Mouse (Mus musculus) ES-CJ7 (cell line): ENCODE measurements at regions not wholly inside any gene's neighbourhood (a gene's known extent, or its start where the extent isn't known, plus 50 kb on each side); places are given as distances from the start of the nearest gene placed in this dataset.
A peak's percentile ranks its signal among the peaks of the same experiment; 100 is the strongest.

ENCODE experiments used
- DNase-seq: peaks from one replicate; pipeline ENCODE4 v3.0.0; 2011; ENCODE audit warnings: low read depth, low spot score

GRCm38 (mm10) chr13:101505054-101505453 is 263.0 kb downstream of the Pik3r1 start:
- no peak for DNase-seq

- no peak for DNase-seq
These were observed 263.8 kb downstream of the Pik3r1 start for GRCm38 (mm10) chr13:101504241-101504640.

GRCm38 (mm10) chr13:101501845-101502284 is 266.2 kb downstream of the Pik3r1 start:
- DNase-seq: no peak

GRCm38 (mm10) chr13:101501061-101501460 is 267.0 kb downstream of the Pik3r1 start:
- no peak for DNase-seq

- DNase-seq: peak; percentile 4
These were observed 276.2 kb downstream of the Pik3r1 start for GRCm38 (mm10) chr13:101491835-101492234.

- DNase-seq: no peak
These were observed 277.1 kb downstream of the Pik3r1 start for GRCm38 (mm10) chr13:101490961-101491360.

GRCm38 (mm10) chr13:101487621-101488020 is 280.4 kb downstream of the Pik3r1 start:
- DNase-seq: no peak

GRCm38 (mm10) chr13:101485823-101486222 is 282.2 kb downstream of the Pik3r1 start:
- no peak for DNase-seq

- DNase-seq: no peak
These were observed 284.2 kb downstream of the Pik3r1 start for GRCm38 (mm10) chr13:101483816-101484215.

GRCm38 (mm10) chr13:101481551-101482184 is 286.3 kb downstream of the Pik3r1 start:
- DNase-seq: no peak

GRCm38 (mm10) chr13:101479297-101479652 is 288.7 kb downstream of the Pik3r1 start:
- no peak for DNase-seq

GRCm38 (mm10) chr13:101478608-101479296 is 289.3 kb downstream of the Pik3r1 start:
- DNase-seq: no peak

- no peak for DNase-seq
These were observed 294.7 kb downstream of the Pik3r1 start for GRCm38 (mm10) chr13:101473349-101473748.

- no peak for DNase-seq
These were observed 297.3 kb downstream of the Pik3r1 start for GRCm38 (mm10) chr13:101470560-101471247.

GRCm38 (mm10) chr13:101465748-101466127 is 302.3 kb downstream of the Pik3r1 start:
- DNase-seq: no peak

- no peak for DNase-seq
These were observed 302.9 kb downstream of the Pik3r1 start for GRCm38 (mm10) chr13:101464928-101465747.

- no peak for DNase-seq
These were observed 311.1 kb downstream of the Pik3r1 start for GRCm38 (mm10) chr13:101456926-101457325.

GRCm38 (mm10) chr13:101454276-101454675 is 313.7 kb downstream of the Pik3r1 start:
- DNase-seq: no peak

- no peak for DNase-seq
These were observed 317.5 kb downstream of the Pik3r1 start for GRCm38 (mm10) chr13:101450501-101450900.

- peak; percentile 49 for DNase-seq
These were observed 328.5 kb downstream of the Pik3r1 start for GRCm38 (mm10) chr13:101439517-101439916.

- DNase-seq: peak; percentile 73
These were observed 329.0 kb downstream of the Pik3r1 start for GRCm38 (mm10) chr13:101439041-101439440.

GRCm38 (mm10) chr13:101433162-101433561 is 334.9 kb downstream of the Pik3r1 start:
- DNase-seq: no peak
